Mouse (Mus musculus): ENCODE measurements at regions not wholly inside any gene's neighbourhood (a gene's known extent, or its start where the extent isn't known, plus 50 kb on each side); places are given as distances from the start of the nearest gene placed in this dataset.

- H3K27ac ChIP-seq (ENCODE audit: low read length): no peak overlapping the region
- H3K27me3 ChIP-seq (ENCODE audit: control insufficient read depth, insufficient read depth, low read length): no peaks in the 10 kb centered on the region
- 89% methylated on average over 3 of the region's 3 CpGs for WGBS
- no peaks in the 10 kb centered on the region for H3K4me1 ChIP-seq (ENCODE audit: control insufficient read depth, insufficient read depth, low read length)
- no peak overlapping the region for H3K4me2 ChIP-seq (replicated peaks; ENCODE audit: low read depth, low read length)
- ATAC-seq (ENCODE audit: insufficient number of reproducible peaks, insufficient read depth, low FRiP score, low read depth): no peak
- H3K4me3 ChIP-seq (ENCODE audit: low read depth, low read length): no peak overlapping the region
- no peaks in the 10 kb centered on the region for H3K36me3 ChIP-seq (ENCODE audit: control insufficient read depth, insufficient read depth, low read length)
- no peak overlapping the region for H3K9ac ChIP-seq (replicated peaks; ENCODE audit: low read depth, low read length)
- H3K9me3 ChIP-seq (ENCODE audit: control insufficient read depth, low read depth, low read length): no peaks in the 10 kb centered on the region
Measured at GRCm38 (mm10) chr10:122386748-122387147, 61.6 kb upstream of the Avpr1a start.

GRCm38 (mm10) chr10:122379661-122380344 is 68.5 kb upstream of the Avpr1a start:
- Histone ChIP-seq H3K4me1 (ENCODE audit: control insufficient read depth, insufficient read depth, low read length) (no peaks in the 10 kb centered on the region), H3K4me2 (replicated peaks; ENCODE audit: low read depth, low read length) (no peak overlapping the region), H3K9ac (replicated peaks; ENCODE audit: low read depth, low read length) (no peak overlapping the region), H3K9me3 (ENCODE audit: control insufficient read depth, low read depth, low read length) (no peaks in the 10 kb centered on the region), H3K36me3 (ENCODE audit: control insufficient read depth, insufficient read depth, low read length) (no peaks in the 10 kb centered on the region), H3K27me3 (ENCODE audit: control insufficient read depth, insufficient read depth, low read length) (no peaks in the 10 kb centered on the region), H3K4me3 (ENCODE audit: low read depth, low read length) (no peak overlapping the region), H3K27ac (ENCODE audit: low read length) (no peak overlapping the region)
- no peak; the same call in 1 of the 2 replicates for ATAC-seq (ENCODE audit: insufficient number of reproducible peaks, insufficient read depth, low FRiP score, low read depth)
- 61% methylated on average over 3 of the region's 3 CpGs for WGBS

GRCm38 (mm10) chr10:122343291-122343690 is 105.0 kb upstream of the Avpr1a start:
- H3K4me2 ChIP-seq (replicated peaks; ENCODE audit: low read depth, low read length): no peak overlapping the region
- no peak overlapping the region for H3K27ac ChIP-seq (ENCODE audit: low read length)
- H3K4me1 ChIP-seq (ENCODE audit: control insufficient read depth, insufficient read depth, low read length): no peaks in the 10 kb centered on the region
- 79% methylated on average over 9 of the region's 9 CpGs for WGBS
- H3K9ac ChIP-seq (replicated peaks; ENCODE audit: low read depth, low read length): no peak overlapping the region
- H3K4me3 ChIP-seq (ENCODE audit: low read depth, low read length): no peak overlapping the region
- H3K9me3 ChIP-seq (ENCODE audit: control insufficient read depth, low read depth, low read length): no peaks in the 10 kb centered on the region
- no peaks in the 10 kb centered on the region for H3K36me3 ChIP-seq (ENCODE audit: control insufficient read depth, insufficient read depth, low read length)
- H3K27me3 ChIP-seq (ENCODE audit: control insufficient read depth, insufficient read depth, low read length): no peaks in the 10 kb centered on the region
- no peak for ATAC-seq (ENCODE audit: insufficient number of reproducible peaks, insufficient read depth, low FRiP score, low read depth)

- Histone ChIP-seq H3K4me1 (ENCODE audit: control insufficient read depth, insufficient read depth, low read length) (no peaks in the 10 kb centered on the region), H3K9ac (replicated peaks; ENCODE audit: low read depth, low read length) (no peak overlapping the region), H3K36me3 (ENCODE audit: control insufficient read depth, insufficient read depth, low read length) (no peaks in the 10 kb centered on the region), H3K9me3 (ENCODE audit: control insufficient read depth, low read depth, low read length) (no peaks in the 10 kb centered on the region), H3K27ac (ENCODE audit: low read length) (no peak overlapping the region), H3K4me3 (ENCODE audit: low read depth, low read length) (no peak overlapping the region), H3K27me3 (ENCODE audit: control insufficient read depth, insufficient read depth, low read length) (no peaks in the 10 kb centered on the region), H3K4me2 (replicated peaks; ENCODE audit: low read depth, low read length) (no peak overlapping the region)
- 61% methylated on average over 12 of the region's 12 CpGs for WGBS
- ATAC-seq (ENCODE audit: insufficient number of reproducible peaks, insufficient read depth, low FRiP score, low read depth): no peak
Measured at GRCm38 (mm10) chr10:122342356-122342755, 105.9 kb upstream of the Avpr1a start.

GRCm38 (mm10) chr10:122326851-122327250 is 121.4 kb upstream of the Avpr1a start:
- Histone ChIP-seq H3K27me3 (ENCODE audit: control insufficient read depth, insufficient read depth, low read length) (no peaks in the 10 kb centered on the region), H3K36me3 (ENCODE audit: control insufficient read depth, insufficient read depth, low read length) (no peaks in the 10 kb centered on the region), H3K4me1 (ENCODE audit: control insufficient read depth, insufficient read depth, low read length) (no peaks in the 10 kb centered on the region), H3K9me3 (ENCODE audit: control insufficient read depth, low read depth, low read length) (no peaks in the 10 kb centered on the region), H3K4me2 (replicated peaks; ENCODE audit: low read depth, low read length) (no peak overlapping the region), H3K4me3 (ENCODE audit: low read depth, low read length) (no peak overlapping the region), H3K9ac (replicated peaks; ENCODE audit: low read depth, low read length) (no peak overlapping the region), H3K27ac (ENCODE audit: low read length) (no peak overlapping the region)
- 86% methylated on average over 6 of the region's 6 CpGs for WGBS
- no peak for ATAC-seq (ENCODE audit: insufficient number of reproducible peaks, insufficient read depth, low FRiP score, low read depth)

DNA sequence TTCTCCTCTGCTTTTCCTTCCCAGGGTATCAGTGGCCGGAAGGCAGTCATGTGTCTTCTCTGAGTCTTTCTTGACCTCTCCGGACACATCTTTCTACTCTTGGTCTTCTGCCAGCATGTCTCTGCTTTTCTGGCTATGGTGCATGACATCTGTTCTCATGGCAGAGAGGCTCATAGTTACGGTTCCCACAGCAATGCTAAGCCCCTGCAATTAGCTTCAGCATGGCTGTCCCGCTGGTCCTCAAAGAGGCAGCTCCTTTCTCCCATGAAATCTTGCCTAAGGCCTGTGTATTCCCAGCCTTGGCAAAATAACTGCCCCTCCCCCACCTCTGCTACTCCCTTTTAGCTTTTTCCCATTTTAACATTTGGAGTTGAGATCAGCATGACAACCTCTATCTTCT is 129.4 kb upstream of the Avpr1a start:
- Histone ChIP-seq H3K27me3 (ENCODE audit: control insufficient read depth, insufficient read depth, low read length) (no peaks in the 10 kb centered on the region), H3K9me3 (ENCODE audit: control insufficient read depth, low read depth, low read length) (no peaks in the 10 kb centered on the region), H3K4me2 (replicated peaks; ENCODE audit: low read depth, low read length) (no peak overlapping the region), H3K27ac (ENCODE audit: low read length) (no peak overlapping the region), H3K36me3 (ENCODE audit: control insufficient read depth, insufficient read depth, low read length) (no peaks in the 10 kb centered on the region), H3K4me1 (ENCODE audit: control insufficient read depth, insufficient read depth, low read length) (no peaks in the 10 kb centered on the region), H3K4me3 (ENCODE audit: low read depth, low read length) (no peak overlapping the region), H3K9ac (replicated peaks; ENCODE audit: low read depth, low read length) (no peak overlapping the region)
- no peak for ATAC-seq (ENCODE audit: insufficient number of reproducible peaks, insufficient read depth, low FRiP score, low read depth)
- 79% methylated on average over 4 of the region's 4 CpGs for WGBS

DNA sequence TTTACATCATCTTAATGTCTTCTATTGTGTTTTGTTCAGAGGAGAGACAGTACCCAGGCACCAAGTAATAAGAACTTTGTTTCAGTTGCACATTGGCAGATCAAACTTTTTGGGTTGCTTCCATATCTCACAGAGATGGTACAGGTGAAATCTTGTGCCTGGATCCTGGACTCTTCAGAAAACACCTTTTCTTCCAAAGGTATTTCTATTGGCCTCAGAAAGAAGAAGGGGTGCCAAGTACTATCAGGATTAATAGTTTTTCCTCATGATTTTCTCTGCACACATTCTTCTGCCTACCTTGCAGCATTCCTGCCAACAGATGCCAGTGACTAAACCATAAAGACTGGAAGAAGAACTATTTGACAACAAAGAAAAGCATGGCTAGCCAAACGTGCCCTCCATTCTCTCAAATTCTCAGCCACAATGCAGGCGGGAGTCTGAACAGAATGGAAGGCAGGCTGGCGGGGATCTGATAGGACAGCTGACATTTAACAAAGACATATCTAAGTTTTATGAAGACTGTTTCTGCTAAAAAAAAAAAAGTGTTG is 137.6 kb upstream of the Avpr1a start:
- Histone ChIP-seq H3K9ac (replicated peaks; ENCODE audit: low read depth, low read length) (no peak overlapping the region), H3K27me3 (ENCODE audit: control insufficient read depth, insufficient read depth, low read length) (no peaks in the 10 kb centered on the region), H3K9me3 (ENCODE audit: control insufficient read depth, low read depth, low read length) (no peaks in the 10 kb centered on the region), H3K4me3 (ENCODE audit: low read depth, low read length) (no peak overlapping the region), H3K4me2 (replicated peaks; ENCODE audit: low read depth, low read length) (no peak overlapping the region), H3K27ac (ENCODE audit: low read length) (no peak overlapping the region), H3K4me1 (ENCODE audit: control insufficient read depth, insufficient read depth, low read length) (no peaks in the 10 kb centered on the region), H3K36me3 (ENCODE audit: control insufficient read depth, insufficient read depth, low read length) (no peaks in the 10 kb centered on the region)
- ATAC-seq (ENCODE audit: insufficient number of reproducible peaks, insufficient read depth, low FRiP score, low read depth): no peak
- WGBS: 66% methylated on average over 3 of the region's 3 CpGs

GRCm38 (mm10) chr10:122308691-122309090 is 139.6 kb upstream of the Avpr1a start:
- Histone ChIP-seq H3K36me3 (ENCODE audit: control insufficient read depth, insufficient read depth, low read length) (no peaks in the 10 kb centered on the region), H3K27me3 (ENCODE audit: control insufficient read depth, insufficient read depth, low read length) (no peaks in the 10 kb centered on the region), H3K4me1 (ENCODE audit: control insufficient read depth, insufficient read depth, low read length) (no peaks in the 10 kb centered on the region), H3K9me3 (ENCODE audit: control insufficient read depth, low read depth, low read length) (no peaks in the 10 kb centered on the region), H3K27ac (ENCODE audit: low read length) (no peak overlapping the region), H3K9ac (replicated peaks; ENCODE audit: low read depth, low read length) (no peak overlapping the region), H3K4me2 (replicated peaks; ENCODE audit: low read depth, low read length) (no peak overlapping the region), H3K4me3 (ENCODE audit: low read depth, low read length) (no peak overlapping the region)
- ATAC-seq (ENCODE audit: insufficient number of reproducible peaks, insufficient read depth, low FRiP score, low read depth): no peak
- WGBS: 90% methylated on average over 3 of the region's 3 CpGs

DNA sequence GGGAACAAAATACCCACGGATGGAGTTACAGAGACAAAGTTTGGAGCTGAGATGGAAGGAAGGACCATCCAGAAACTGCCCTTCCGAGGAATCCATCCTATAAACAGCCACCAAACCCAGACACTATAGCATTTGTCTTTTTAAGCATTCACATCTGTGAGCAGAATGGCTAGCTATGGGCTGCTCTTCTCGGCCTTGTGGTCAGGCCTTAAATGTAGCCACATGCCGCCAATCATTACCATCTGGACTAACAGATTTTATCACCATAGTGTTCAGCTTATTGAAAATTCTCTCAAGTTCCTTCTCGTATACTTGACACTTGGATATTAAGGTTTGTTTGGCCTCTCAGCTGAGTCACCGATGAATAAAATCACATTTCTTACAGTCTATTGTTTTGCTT is 146.0 kb upstream of the Avpr1a start:
- Histone ChIP-seq H3K4me1 (ENCODE audit: control insufficient read depth, insufficient read depth, low read length) (no peaks in the 10 kb centered on the region), H3K9ac (replicated peaks; ENCODE audit: low read depth, low read length) (no peak overlapping the region), H3K4me3 (ENCODE audit: low read depth, low read length) (no peak overlapping the region), H3K9me3 (ENCODE audit: control insufficient read depth, low read depth, low read length) (no peaks in the 10 kb centered on the region), H3K4me2 (replicated peaks; ENCODE audit: low read depth, low read length) (no peak overlapping the region), H3K27me3 (ENCODE audit: control insufficient read depth, insufficient read depth, low read length) (no peaks in the 10 kb centered on the region), H3K27ac (ENCODE audit: low read length) (no peak overlapping the region), H3K36me3 (ENCODE audit: control insufficient read depth, insufficient read depth, low read length) (no peaks in the 10 kb centered on the region)
- WGBS: 83% methylated on average over 6 of the region's 6 CpGs
- ATAC-seq (ENCODE audit: insufficient number of reproducible peaks, insufficient read depth, low FRiP score, low read depth): no peak

All from stomach, embryonic 14.5 days (tissue).